25 mouse cellular contexts compared by ENCODE assay signal in the genomic region with DNA sequence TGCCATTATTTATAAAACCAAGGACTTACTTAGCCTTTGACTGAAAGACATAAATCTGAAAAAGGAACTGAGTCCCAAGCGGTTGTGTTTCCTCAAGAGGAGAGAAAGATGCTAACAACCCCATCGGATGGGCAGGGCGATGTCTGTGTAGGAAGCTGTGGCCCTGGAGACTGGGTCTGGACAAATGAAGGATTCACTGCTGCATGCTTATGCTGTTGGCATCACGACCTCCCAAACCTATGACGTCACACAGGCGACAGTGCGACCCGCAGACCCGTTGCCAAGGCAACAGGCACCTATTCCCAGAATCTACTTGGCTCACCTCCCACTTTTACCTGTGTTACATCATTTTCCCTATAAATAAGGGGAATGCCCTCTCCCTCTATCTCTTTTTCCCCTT.
"Had no signal": no experiment of that assay in that cellular context is flagged by ENCODE, and none has a peak within 500 bp of the region (broad histone marks: within the 10 kb centered on the region; RNA-seq: fewer than 3 reads in every experiment).

No protein-coding gene starts in this region.

- H3K27ac ChIP-seq: gastrocnemius, adult 2 months; heart, adult 2 months; hindbrain, embryonic 10.5 days; hindbrain, embryonic 13.5 days; hindbrain, embryonic 15.5 days; intestine, embryonic 15.5 days; kidney, embryonic 15.5 days; kidney, postnatal 0 days; limb, embryonic 13.5 days; limb, embryonic 15.5 days; liver, embryonic 12.5 days had no signal

- DNase-seq: gastrocnemius, adult 2 months; gastrocnemius, postnatal 10 days; gastrocnemius, postnatal 25 days; heart, adult 2 months; heart, postnatal 10 days; heart, postnatal 4 days; kidney, adult 11 months; kidney, adult 2 months; kidney, adult 9 months; kidney, postnatal 14 days; kidney, postnatal 36 days; layer of hippocampus, adult 9-11 months; layer of hippocampus, postnatal 36 days; left cerebral cortex, postnatal 4 days had no signal

- H3K9ac ChIP-seq: hindbrain, embryonic 13.5 days; hindbrain, embryonic 15.5 days; intestine, embryonic 15.5 days; kidney, embryonic 15.5 days; limb, embryonic 13.5 days; limb, embryonic 15.5 days; liver, embryonic 12.5 days had no signal

- H3K4me1 ChIP-seq: hindbrain, embryonic 13.5 days; hindbrain, embryonic 15.5 days; intestine, embryonic 15.5 days; kidney, embryonic 15.5 days; limb, embryonic 13.5 days; limb, embryonic 15.5 days; liver, embryonic 12.5 days had no signal

- H3K4me2 ChIP-seq: heart, embryonic 11.5 days; hindbrain, embryonic 13.5 days; hindbrain, embryonic 15.5 days; intestine, embryonic 15.5 days; kidney, embryonic 15.5 days; limb, embryonic 13.5 days; limb, embryonic 15.5 days; liver, embryonic 12.5 days had no signal

- H3K36me3 ChIP-seq: hindbrain, embryonic 10.5 days; hindbrain, embryonic 13.5 days; hindbrain, embryonic 15.5 days; intestine, embryonic 15.5 days; kidney, embryonic 15.5 days; limb, embryonic 13.5 days; limb, embryonic 15.5 days; liver, embryonic 12.5 days had no signal

- H3K4me3 ChIP-seq: gastrocnemius, adult 2 months; heart, adult 2 months; hindbrain, embryonic 10.5 days; hindbrain, embryonic 13.5 days; hindbrain, embryonic 15.5 days; intestine, embryonic 15.5 days; kidney, embryonic 15.5 days; limb, embryonic 13.5 days; limb, embryonic 15.5 days; liver, embryonic 12.5 days had no signal

- H3K27me3 ChIP-seq: hindbrain, embryonic 13.5 days; hindbrain, embryonic 15.5 days; intestine, embryonic 15.5 days; kidney, embryonic 15.5 days; limb, embryonic 13.5 days; limb, embryonic 15.5 days; liver, embryonic 12.5 days had no signal

- ATAC-seq: inflammation-experienced regulatory T-cells, adult 6 months; intestine, embryonic 15.5 days; liver, embryonic 12.5 days had no signal

- H3K9me3 ChIP-seq: hindbrain, embryonic 13.5 days; hindbrain, embryonic 15.5 days; intestine, embryonic 15.5 days; kidney, embryonic 15.5 days; limb, embryonic 15.5 days had no signal
